Mouse (Mus musculus) cortical plate, adult 2 months (tissue): ENCODE results near the gene Bdp1.

Experiments
- CTCF ChIP-seq: fragments of 200-500 bp; IDR thresholded peaks from 2 replicates; pipeline ENCODE4 v1.5.1; 2011; ENCODE audit warnings: mild to moderate bottlenecking, control low read depth, low read length; ENCODE audit not compliant: insufficient read depth; ENCODE audit errors: extremely low read depth
- POLR2A ChIP-seq: fragments of 200-500 bp; IDR thresholded peaks from 2 replicates; pipeline ENCODE4 v1.6.1; 2011; ENCODE audit warnings: mild to moderate bottlenecking, low read length, control low read depth; ENCODE audit not compliant: insufficient read depth; ENCODE audit errors: extremely low read depth

DNA sequence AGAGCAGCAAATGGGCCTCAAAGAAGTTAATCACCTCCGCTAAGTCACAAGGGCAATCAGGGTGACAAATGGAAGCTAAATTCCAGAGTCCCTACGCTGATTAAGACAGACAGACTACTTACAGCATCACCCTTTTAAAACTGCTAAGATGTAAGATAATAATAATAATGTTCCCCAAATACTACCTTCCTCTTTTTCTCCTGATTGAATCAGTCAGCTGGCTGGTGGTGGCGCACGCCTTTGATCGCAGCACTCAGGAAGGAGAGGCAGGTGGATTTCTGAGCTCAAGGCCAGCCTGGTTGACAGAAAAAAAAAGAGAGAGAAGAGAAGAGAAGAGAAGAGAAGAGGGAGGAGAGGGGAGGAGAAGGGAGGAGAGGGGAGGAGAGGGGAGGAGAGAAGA is 133.8 kb downstream of the Bdp1 start:
- TF ChIP-seq CTCF (no peak), POLR2A (no peak)
